Mouse (Mus musculus) Patski (cell line): ENCODE measurements around the gene Gm21292. TPM values are rescaled to one million over a fixed set of nuclear protein-coding genes. Genes with fewer than 3 reads are reported as not detected.
"Not testable (repeated sequence)": the region's sequence is repeated elsewhere in the genome, so short reads cannot be mapped to it uniquely, and the experiment has no call there.

ENCODE experiments used
- ATAC-seq: fragments of 100-300 bp; one replicate; pipeline ENCODE4 v1.8.0; 2021
- CTCF ChIA-PET: fragments of 350-600 bp; sonication (Branson Sonifier 250); formaldehyde crosslinking; loops from one replicate; lab custom pipeline; 2022; ENCODE audit warnings: inconsistent platforms; lab: Charles Lee
- POLR2A ChIA-PET: fragments of 350-600 bp; sonication (Branson Sonifier 250); formaldehyde crosslinking; loops from one replicate; lab custom pipeline; 2022; ENCODE audit warnings: antibody characterized with exemption, inconsistent platforms; lab: Charles Lee
- DNase-seq: peaks from one replicate; pipeline ENCODE4 v3.0.0-alpha.2; 2011; ENCODE audit warnings: low read depth, low spot score
- H3K27me3 ChIP-seq: fragments of 371-371 bp; one replicate; pipeline ENCODE4 v1.5.1; 2021
- in situ Hi-C: fragments of 300-500 bp; cut with MboI; formaldehyde crosslinking; loops from 3 replicates; pipeline ENCODE4 v1.11.1; 2018; ENCODE audit warnings: low pct_unique_long_range_greater_than_20kb, mixed read lengths
- polyA plus RNA-seq: library from polyadenylated mRNA; unstranded; gene quantifications from one replicate; pipeline ENCODE4 v1.2.3, GENCODE M21; 2021

Gene Gm21292
- polyA plus RNA-seq, result not detected

DNA sequence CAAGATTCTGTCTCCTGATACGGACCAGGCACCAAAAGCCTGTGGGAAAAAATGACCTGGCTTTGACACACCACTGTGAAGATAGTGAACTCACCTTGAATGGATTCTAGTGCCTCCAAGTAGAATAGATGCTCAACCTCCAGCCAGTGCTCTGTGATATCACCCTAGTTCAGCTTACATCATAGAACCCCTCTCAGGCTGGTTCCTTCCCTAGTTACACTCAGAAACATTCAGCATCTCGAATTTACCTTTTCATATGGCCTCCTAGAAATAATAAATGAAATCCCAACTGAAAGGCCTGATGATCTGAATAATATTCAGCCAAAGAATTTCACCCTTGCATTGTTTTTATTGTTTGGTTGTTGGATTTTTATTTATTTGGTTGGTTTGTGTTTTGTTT lies at the start of gene Gm21292:
Gene Gm21292, minus strand, starts transcription at position 101 of the 400 bp plus-strand sequence.
- ATAC-seq, CTCF ChIA-PET, in situ Hi-C loops: not testable (repeated sequence)

More for the DNA sequence above, at the start of gene Gm21292:
- POLR2A ChIA-PET, H3K27me3 ChIP-seq, DNase-seq: not testable (repeated sequence)

Other genes starting within 250 kb of the Gm21292 start
- not detected for gene Gm21721, start 68.3 kb upstream of the Gm21292 start, polyA plus RNA-seq
- gene Gm21812, start 213.3 kb upstream of the Gm21292 start, polyA plus RNA-seq, result not detected